Mouse (Mus musculus) myocyte (in vitro differentiated cells): ENCODE measurements around the gene Otud7b. TPM values are rescaled to one million over a fixed set of nuclear protein-coding genes. Genes with fewer than 3 reads are reported as not detected.
A peak's percentile ranks its signal among the peaks of the same experiment; 100 is the strongest.

Experiments used
- H3K27me3 ChIP-seq: one replicate; pipeline ENCODE4 v1.6.1; 2011; ENCODE audit not compliant: control insufficient read depth, insufficient read depth, insufficient read length
- H3K36me3 ChIP-seq: one replicate; pipeline ENCODE4 v1.6.1; 2011; ENCODE audit not compliant: control insufficient read depth, insufficient read depth
- H3K4me2 ChIP-seq: one replicate; pipeline ENCODE4 v1.6.1; 2011; ENCODE audit warnings: low read depth, control low read depth
- H3K4me3 ChIP-seq: one replicate; pipeline ENCODE4 v1.5.1; 2011; ENCODE audit warnings: mild to moderate bottlenecking, control low read depth, moderate library complexity
- H3K79me2 ChIP-seq: one replicate; pipeline ENCODE4 v1.6.1; 2011; ENCODE audit not compliant: control insufficient read depth, insufficient read depth
- H3ac ChIP-seq: one replicate; pipeline ENCODE4 v1.6.1; 2011; ENCODE audit not compliant: control insufficient read depth, insufficient read length
- CEBPB ChIP-seq: IDR thresholded peaks from 2 replicates; pipeline ENCODE4 v1.6.1; 2011; ENCODE audit warnings: mild to moderate bottlenecking, moderate library complexity; ENCODE audit not compliant: poor library complexity, insufficient read depth, severe bottlenecking
- E2F4 ChIP-seq: IDR thresholded peaks from one replicate; pipeline ENCODE4 v1.6.1; 2011; ENCODE audit warnings: mild to moderate bottlenecking, control low read depth, moderate library complexity; ENCODE audit not compliant: insufficient read depth
- MAX ChIP-seq: IDR thresholded peaks from one replicate; pipeline ENCODE4 v1.6.1; 2011; ENCODE audit warnings: low read depth, mild to moderate bottlenecking, control low read depth
- MYOD1 ChIP-seq, 3 experiments: IDR thresholded peaks; one replicate each; pipeline ENCODE4 v1.6.1; 2011; ENCODE audit warnings: control low read depth in 2 of 3, low read depth in 2 of 3, mild to moderate bottlenecking in 2 of 3, moderate library complexity in 1 of 3; ENCODE audit not compliant: insufficient read length in 2 of 3, control insufficient read depth in 1 of 3
- MYOG ChIP-seq, 3 experiments: IDR thresholded peaks; one replicate each; pipeline ENCODE4 v1.6.1; 2011; ENCODE audit warnings: control low read depth in 2 of 3, low read depth in 2 of 3, mild to moderate bottlenecking in 2 of 3; ENCODE audit not compliant: insufficient read length in 2 of 3, control insufficient read depth in 1 of 3, insufficient read depth in 1 of 3
- POLR2A ChIP-seq: IDR thresholded peaks from one replicate; pipeline ENCODE4 v1.6.1; 2011; ENCODE audit warnings: low read depth, mild to moderate bottlenecking, control low read depth, moderate library complexity; ENCODE audit not compliant: insufficient read length
- POLR2AphosphoS2 ChIP-seq: IDR thresholded peaks from one replicate; pipeline ENCODE4 v1.6.1; 2011; ENCODE audit warnings: low read depth, control low read depth; ENCODE audit not compliant: insufficient read length
- REST ChIP-seq: IDR thresholded peaks from one replicate; pipeline ENCODE4 v1.6.1; 2011; ENCODE audit warnings: mild to moderate bottlenecking, control low read depth, moderate library complexity; ENCODE audit not compliant: insufficient read depth, insufficient read length
- SRF ChIP-seq: IDR thresholded peaks from one replicate; pipeline ENCODE4 v1.6.1; 2011; ENCODE audit warnings: low read depth; ENCODE audit not compliant: control insufficient read depth, insufficient read length
- TCF12 ChIP-seq: IDR thresholded peaks from one replicate; pipeline ENCODE4 v1.6.1; 2011; ENCODE audit warnings: mild to moderate bottlenecking, control low read depth; ENCODE audit not compliant: poor library complexity, insufficient read depth, severe bottlenecking
- TCF3 ChIP-seq: IDR thresholded peaks from one replicate; pipeline ENCODE4 v1.6.1; 2011; ENCODE audit warnings: low read depth, control low read depth; ENCODE audit not compliant: insufficient read length
- USF1 ChIP-seq: IDR thresholded peaks from one replicate; pipeline ENCODE4 v1.6.1; 2011; ENCODE audit warnings: low read depth, mild to moderate bottlenecking, control low read depth, moderate library complexity
- polyA plus RNA-seq: library from polyadenylated mRNA; unstranded; fragments of >200 nt; fragmentation: generic; extraction: Trizol; gene quantifications from one replicate; pipeline ENCODE4 v1.2.1, GENCODE M21; 2012; ENCODE audit warnings: missing spikeins

The Otud7b gene
- polyA plus RNA-seq, 1 experiment, result 16.4 TPM

DNA sequence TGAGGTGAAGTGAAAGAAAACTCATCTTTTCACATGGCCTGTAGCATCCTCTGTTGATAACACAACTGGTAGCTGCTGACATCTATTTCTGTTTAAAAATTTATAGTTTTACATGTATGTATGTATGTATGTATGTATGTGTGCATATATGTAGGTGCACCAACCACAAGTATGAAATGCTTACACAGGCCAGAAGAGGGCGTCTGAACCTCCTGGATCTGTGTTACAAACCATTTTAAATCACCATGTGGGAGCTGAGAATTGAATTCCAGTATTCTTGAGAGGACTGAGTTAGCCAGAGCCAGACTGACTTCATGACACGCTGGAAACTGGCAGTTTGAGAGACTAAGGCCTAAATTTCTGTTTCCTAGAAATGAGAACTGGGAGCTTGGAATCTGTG, 13.2 kb upstream of the Otud7b start:
- no peaks in the 10 kb centered on the region for H3K79me2 ChIP-seq
- no peaks in the 10 kb centered on the region for H3K27me3 ChIP-seq
- TF ChIP-seq MYOG (IDR thresholded peaks at IDR 0.05; ENCODE audit: control insufficient read depth in 1 of 3, insufficient read depth in 1 of 3, insufficient read length in 2 of 3, low read depth in 2 of 3) (no peak), TCF12 (no peak), MAX (no peak), USF1 (no peak), REST (no peak), POLR2AphosphoS2 (no peak), CEBPB (no peak), TCF3 (no peak), E2F4 (no peak), SRF (no peak), MYOD1 (IDR thresholded peaks at IDR 0.05; ENCODE audit: control insufficient read depth in 1 of 3, insufficient read length in 2 of 3, low read depth in 2 of 3) (no peak)
- no peak overlapping the region for H3K4me2 ChIP-seq
- H3ac ChIP-seq, result no peak overlapping the region
- H3K36me3 ChIP-seq, result no peaks in the 10 kb centered on the region
- H3K4me3 ChIP-seq, result no peak overlapping the region

DNA sequence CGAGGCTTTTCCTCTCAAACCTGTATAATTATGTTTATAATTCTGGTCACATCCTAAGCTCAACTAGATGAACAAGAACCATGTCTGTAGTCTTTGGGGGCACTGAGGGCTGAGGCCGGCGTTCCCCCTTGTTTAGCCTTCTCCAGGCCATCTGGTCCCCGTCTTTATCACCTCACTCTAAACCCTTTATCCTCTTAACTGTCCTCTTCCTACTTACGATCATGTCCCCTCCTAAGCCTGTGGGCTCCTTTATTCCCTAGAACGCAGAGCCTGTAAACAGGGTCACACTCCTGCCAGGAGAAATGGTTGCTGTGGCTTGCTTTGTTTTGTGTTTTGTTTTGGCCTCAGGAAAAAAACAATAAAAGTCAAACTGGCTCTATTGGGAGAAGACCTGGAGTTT, 12.4 kb upstream of the Otud7b start:
- Histone ChIP-seq H3K4me2 (no peak overlapping the region), H3K79me2 (no peaks in the 10 kb centered on the region), H3K4me3 (no peak overlapping the region), H3ac (no peak overlapping the region), H3K27me3 (no peaks in the 10 kb centered on the region), H3K36me3 (no peaks in the 10 kb centered on the region)
- TF ChIP-seq POLR2AphosphoS2 (no peak), MYOG (IDR thresholded peaks at IDR 0.05; ENCODE audit: control insufficient read depth in 1 of 3, insufficient read depth in 1 of 3, insufficient read length in 2 of 3, low read depth in 2 of 3) (no peak), USF1 (no peak), E2F4 (no peak), SRF (no peak), CEBPB (no peak), MYOD1 (IDR thresholded peaks at IDR 0.05; ENCODE audit: control insufficient read depth in 1 of 3, insufficient read length in 2 of 3, low read depth in 2 of 3) (no peak), MAX (no peak), TCF3 (no peak), POLR2A (no peak), TCF12 (no peak), REST (no peak)

DNA sequence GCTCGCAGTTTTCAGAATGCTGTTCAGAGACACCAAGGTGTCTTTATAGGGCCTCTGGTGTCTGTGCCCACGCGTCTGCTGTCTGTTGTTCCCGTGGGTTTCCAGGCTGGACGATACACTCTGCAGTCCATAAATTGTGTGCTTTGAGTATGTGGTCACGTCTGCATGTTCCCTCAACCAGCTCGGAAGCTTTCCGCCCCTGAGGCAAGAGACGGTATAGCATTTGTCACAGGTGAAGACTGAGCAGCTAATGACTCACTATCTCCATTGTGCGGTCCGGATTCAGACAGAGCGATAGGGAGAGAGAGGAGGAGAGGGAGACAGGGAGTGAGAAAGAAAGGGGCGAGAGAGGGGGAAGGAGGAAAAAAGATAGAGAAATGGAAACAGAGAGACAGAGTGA, 10.8 kb upstream of the Otud7b start:
- Histone ChIP-seq H3K27me3 (no peaks in the 10 kb centered on the region), H3K79me2 (no peaks in the 10 kb centered on the region), H3ac (no peak overlapping the region), H3K4me3 (no peak overlapping the region), H3K36me3 (no peaks in the 10 kb centered on the region), H3K4me2 (no peak overlapping the region)
- TF ChIP-seq POLR2A, result no peak
- no peak for TF ChIP-seq TCF12
- TF ChIP-seq POLR2AphosphoS2, result no peak
- TF ChIP-seq SRF, result no peak
- no peak for TF ChIP-seq MYOG (IDR thresholded peaks at IDR 0.05; ENCODE audit: control insufficient read depth in 1 of 3, insufficient read depth in 1 of 3, insufficient read length in 2 of 3, low read depth in 2 of 3)
- TF ChIP-seq MAX, result no peak
- no peak for TF ChIP-seq USF1

DNA sequence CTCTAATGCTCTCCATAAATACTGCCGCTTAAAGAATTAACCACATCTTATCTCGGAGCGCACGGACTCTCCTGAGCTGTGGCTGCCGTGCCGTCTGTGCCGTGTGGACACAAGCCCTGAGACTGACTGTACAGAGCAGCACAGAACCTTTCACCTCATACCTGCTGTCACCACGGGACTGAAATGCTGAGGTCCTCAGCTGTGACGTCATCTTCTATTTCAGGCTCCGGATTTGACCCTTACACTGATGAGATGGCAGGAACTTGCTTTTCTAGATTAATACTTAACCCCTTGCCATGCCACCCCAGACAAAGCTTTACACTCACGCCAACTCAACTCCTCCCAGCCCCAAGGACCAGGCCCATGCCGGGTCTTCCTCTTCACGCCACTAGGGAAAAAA, 10.1 kb upstream of the Otud7b start:
- Histone ChIP-seq H3K4me3 (no peak overlapping the region), H3K79me2 (no peaks in the 10 kb centered on the region), H3K4me2 (no peak overlapping the region), H3K27me3 (no peaks in the 10 kb centered on the region), H3ac (no peak overlapping the region), H3K36me3 (no peaks in the 10 kb centered on the region)
- TF ChIP-seq POLR2A (no peak), MYOD1 (IDR thresholded peaks at IDR 0.05; ENCODE audit: control insufficient read depth in 1 of 3, insufficient read length in 2 of 3, low read depth in 2 of 3) (no peak), E2F4 (no peak), SRF (no peak), CEBPB (no peak), MAX (no peak), REST (no peak), USF1 (no peak), TCF3 (no peak), TCF12 (no peak), POLR2AphosphoS2 (no peak), MYOG (IDR thresholded peaks at IDR 0.05; ENCODE audit: control insufficient read depth in 1 of 3, insufficient read depth in 1 of 3, insufficient read length in 2 of 3, low read depth in 2 of 3) (no peak)

DNA sequence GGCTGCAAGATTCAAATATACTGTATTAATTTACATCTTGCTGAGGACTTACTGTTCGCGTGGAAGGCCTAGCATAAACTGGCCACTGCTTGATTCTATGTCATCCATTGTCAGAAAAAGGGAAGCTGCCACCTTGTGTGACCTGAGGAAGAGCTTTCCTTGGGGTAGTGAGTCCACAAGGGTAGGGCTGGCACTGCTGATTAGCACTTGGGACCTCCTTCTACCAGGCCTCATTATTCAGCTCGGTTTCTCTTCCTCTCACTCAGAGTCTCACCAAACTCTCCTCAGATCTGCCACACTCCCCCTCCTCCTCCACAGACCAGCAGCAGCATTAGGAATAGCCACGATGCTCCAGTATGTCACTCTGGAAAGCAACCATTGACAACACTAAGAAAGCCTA, 6.2 kb upstream of the Otud7b start:
- no peaks in the 10 kb centered on the region for H3K27me3 ChIP-seq
- peak overlapping the region; percentile 30 for H3K4me2 ChIP-seq
- H3ac ChIP-seq, result no peak overlapping the region
- no peak overlapping the region for H3K4me3 ChIP-seq
- no peaks in the 10 kb centered on the region for H3K36me3 ChIP-seq
- H3K79me2 ChIP-seq, result no peaks in the 10 kb centered on the region
- TF ChIP-seq E2F4 (no peak), USF1 (no peak), TCF12 (no peak), POLR2A (no peak), TCF3 (no peak)
